ENCODE assay signal across 8 mouse cellular contexts in genomic region chr8:85013230-85013840, GRCm38 (mm10). TPM values are rescaled to one million over a fixed set of nuclear protein-coding genes. Genes with fewer than 3 reads are reported as not detected.
DNase-seq lines count a peak whose midpoint lies in the region; ATAC-seq and TF ChIP-seq lines count a peak whose summit lies in the region.

No protein-coding gene starts in this region.

- H3K4me1 ChIP-seq in heart, embryonic 15.5 days (replicated peaks) = peaks cover 5% of the 10 kb centered on the region; the same call in 1 of the 2 replicates
- H3K4me1 ChIP-seq in liver, embryonic 14.5 days (replicated peaks; ENCODE audit: control insufficient read depth in 2 of 2, insufficient read depth in 2 of 2, low read length in 1 of 2) = no peaks in the 10 kb centered on the region
- peaks cover 7% of the 10 kb centered on the region for H3K4me1 ChIP-seq in stomach, embryonic 16.5 days (ENCODE audit: control insufficient read depth, insufficient read depth, low read length)

- DNase-seq in urinary bladder, postnatal 25 days (ENCODE audit: low spot score) = peak; percentile 67
- no peak for DNase-seq in urinary bladder, postnatal 10 days (ENCODE audit: low spot score)
- peak; percentile 75 for DNase-seq in embryo, embryonic 9.5 days (ENCODE audit: extremely low spot score)
- DNase-seq in kidney, postnatal 10 days = peak; percentile 84
- DNase-seq in liver, embryonic 14.5 days (ENCODE audit: low read depth in 3 of 3, low spot score in 3 of 3) = peak in 1 of 3 experiments; percentile 53
- peak; percentile 90 for DNase-seq in naive thymus-derived CD4-positive, alpha-beta T cell, adult 2 months (ENCODE audit: low read depth)

- no peak overlapping the region for H3K27ac ChIP-seq in heart, embryonic 15.5 days
- no peak overlapping the region for H3K27ac ChIP-seq in liver, embryonic 14.5 days
- H3K27ac ChIP-seq in stomach, embryonic 16.5 days (ENCODE audit: low read length) = no peak overlapping the region

- 4% methylated on average over 26 of the region's 26 CpGs for WGBS in heart, embryonic 15.5 days
- 5% methylated on average over 25 of the region's 26 CpGs for WGBS in liver, embryonic 14.5 days (ENCODE audit: insufficient replicate concordance)
- 3% methylated on average over 26 of the region's 26 CpGs for WGBS in stomach, embryonic 16.5 days

- H3K27me3 ChIP-seq in heart, embryonic 15.5 days = peaks cover 58% of the 10 kb centered on the region
- H3K27me3 ChIP-seq in liver, embryonic 14.5 days (ENCODE audit: control insufficient read depth, insufficient read depth, low read length) = peaks cover 42% of the 10 kb centered on the region
- H3K27me3 ChIP-seq in stomach, embryonic 16.5 days (ENCODE audit: control insufficient read depth, insufficient read depth, low read length) = peaks cover 20% of the 10 kb centered on the region

- no peak for TF ChIP-seq EP300 in liver, embryonic 14.5 days (IDR thresholded peaks at IDR 0.05; ENCODE audit: low read depth)

- peak overlapping the region; percentile 64 for H3K4me2 ChIP-seq in heart, embryonic 15.5 days
- peak overlapping the region; percentile 57 for H3K4me2 ChIP-seq in liver, embryonic 14.5 days (ENCODE audit: low read depth)
- peak overlapping the region; percentile 70 for H3K4me2 ChIP-seq in stomach, embryonic 16.5 days (ENCODE audit: low read depth, low read length)

- TF ChIP-seq CTCF in liver, embryonic 14.5 days (IDR thresholded peaks at IDR 0.05; ENCODE audit: low read depth) = peak; percentile 85

- H3K9me3 ChIP-seq in heart, embryonic 15.5 days (replicated peaks) = no peaks in the 10 kb centered on the region
- H3K9me3 ChIP-seq in liver, embryonic 14.5 days (ENCODE audit: control insufficient read depth, low read length) = no peaks in the 10 kb centered on the region
- H3K9me3 ChIP-seq in stomach, embryonic 16.5 days (replicated peaks; ENCODE audit: control insufficient read depth, low read length) = no peaks in the 10 kb centered on the region

- peak overlapping the region; percentile 33 for H3K4me3 ChIP-seq in heart, embryonic 15.5 days
- no peak overlapping the region for H3K4me3 ChIP-seq in liver, embryonic 14.5 days (ENCODE audit: insufficient read depth in 1 of 2, low read depth in 2 of 2, low read length in 2 of 2)
- peak overlapping the region; percentile 38 for H3K4me3 ChIP-seq in stomach, embryonic 16.5 days (replicated peaks; ENCODE audit: low read length)

- H3K9ac ChIP-seq in heart, embryonic 15.5 days = peak overlapping the region; percentile 49; the same call in 1 of the 2 replicates
- H3K9ac ChIP-seq in liver, embryonic 14.5 days (replicated peaks) = no peak overlapping the region
- peak overlapping the region; percentile 62 for H3K9ac ChIP-seq in stomach, embryonic 16.5 days (ENCODE audit: low read length)

- no peak for ATAC-seq in heart, embryonic 15.5 days (replicated peaks; ENCODE audit: insufficient number of reproducible peaks, insufficient read depth, low FRiP score, low read depth)
- ATAC-seq in liver, embryonic 14.5 days (ENCODE audit: insufficient read depth) = 0 out of 2 replicates have a peak, but pooled peaks have one; percentile 18
- ATAC-seq in stomach, embryonic 16.5 days (ENCODE audit: insufficient read depth, low FRiP score) = peak; percentile 70; the same call in 1 of the 2 replicates

- H3K36me3 ChIP-seq in heart, embryonic 15.5 days = peaks cover 6% of the 10 kb centered on the region; the same call in 1 of the 2 replicates
- H3K36me3 ChIP-seq in liver, embryonic 14.5 days (replicated peaks; ENCODE audit: control insufficient read depth, insufficient read depth, low read depth) = peaks cover 5% of the 10 kb centered on the region
- no peaks in the 10 kb centered on the region for H3K36me3 ChIP-seq in stomach, embryonic 16.5 days (ENCODE audit: control insufficient read depth, insufficient read depth, low read length)

RNA-seq across cellular contexts. Expression of gene Best2, which starts 1.0 kb away (rescaled TPM):
- not detected in 2 replicates for polyA plus RNA-seq in heart, embryonic 15.5 days (2015; fragmentation: Nextera tagmentation; extraction: Ambion mirVana)
- 0.02 TPM in 1 of 2 replicates, not detected in the other for polyA plus RNA-seq in liver, embryonic 14.5 days (2012; rRNA removed)
- polyA plus RNA-seq in liver, embryonic 14.5 days (2014; fragmentation: Nextera tagmentation; extraction: Ambion mirVana) = not detected in 2 replicates
- 0.30 and 0.42 TPM in 2 replicates for polyA plus RNA-seq in stomach, embryonic 16.5 days (2015; fragmentation: Nextera tagmentation; extraction: Ambion mirVana)

RNA-seq across cellular contexts. Expression of gene Asna1, which starts 11.7 kb away (rescaled TPM):
- 97.7 and 106 TPM in 2 replicates for polyA plus RNA-seq in heart, embryonic 15.5 days (2015; fragmentation: Nextera tagmentation; extraction: Ambion mirVana)
- 83.4 and 85.3 TPM in 2 replicates for polyA plus RNA-seq in liver, embryonic 14.5 days (2012; rRNA removed)
- polyA plus RNA-seq in liver, embryonic 14.5 days (2014; fragmentation: Nextera tagmentation; extraction: Ambion mirVana) = 56.9 and 58.8 TPM in 2 replicates
- polyA plus RNA-seq in stomach, embryonic 16.5 days (2015; fragmentation: Nextera tagmentation; extraction: Ambion mirVana) = 108 and 110 TPM in 2 replicates

RNA-seq across cellular contexts. Expression of gene Trir, which starts 13.3 kb away (rescaled TPM):
- 68.4 and 77.2 TPM in 2 replicates for polyA plus RNA-seq in heart, embryonic 15.5 days (2015; fragmentation: Nextera tagmentation; extraction: Ambion mirVana)
- polyA plus RNA-seq in liver, embryonic 14.5 days (2012; rRNA removed) = 74.0 and 100 TPM in 2 replicates
- polyA plus RNA-seq in liver, embryonic 14.5 days (2014; fragmentation: Nextera tagmentation; extraction: Ambion mirVana) = 84.4 and 89.3 TPM in 2 replicates
- polyA plus RNA-seq in stomach, embryonic 16.5 days (2015; fragmentation: Nextera tagmentation; extraction: Ambion mirVana) = 63.4 and 64.0 TPM in 2 replicates

RNA-seq across cellular contexts. Expression of gene Hook2, which starts 22.9 kb away (rescaled TPM):
- 5.3 and 8.8 TPM in 2 replicates for polyA plus RNA-seq in heart, embryonic 15.5 days (2015; fragmentation: Nextera tagmentation; extraction: Ambion mirVana)
- polyA plus RNA-seq in liver, embryonic 14.5 days (2012; rRNA removed) = 2.3 and 4.3 TPM in 2 replicates
- polyA plus RNA-seq in liver, embryonic 14.5 days (2014; fragmentation: Nextera tagmentation; extraction: Ambion mirVana) = 3.2 and 4.3 TPM in 2 replicates
- polyA plus RNA-seq in stomach, embryonic 16.5 days (2015; fragmentation: Nextera tagmentation; extraction: Ambion mirVana) = 50.0 TPM in 2 replicates

RNA-seq across cellular contexts. Expression of gene Tnpo2, which starts 23.4 kb away (rescaled TPM):
- polyA plus RNA-seq in heart, embryonic 15.5 days (2015; fragmentation: Nextera tagmentation; extraction: Ambion mirVana) = 17.7 and 22.8 TPM in 2 replicates
- 24.8 and 25.2 TPM in 2 replicates for polyA plus RNA-seq in liver, embryonic 14.5 days (2012; rRNA removed)
- polyA plus RNA-seq in liver, embryonic 14.5 days (2014; fragmentation: Nextera tagmentation; extraction: Ambion mirVana) = 9.9 and 10.2 TPM in 2 replicates
- 28.6 and 31.0 TPM in 2 replicates for polyA plus RNA-seq in stomach, embryonic 16.5 days (2015; fragmentation: Nextera tagmentation; extraction: Ambion mirVana)

Comparison
In these comparisons a context has a peak if more than half of its experiments do, and no peak if none do; other contexts are left out.
1. H3K4me3 ChIP-seq: peak in heart, embryonic 15.5 days (single experiment) and stomach, embryonic 16.5 days (single experiment); none in liver, embryonic 14.5 days (0 of 2).
2. Peak in every context shown above with its lines, with median percentiles within 50 percentile points of each other: H3K4me2 ChIP-seq.